Mouse (Mus musculus) limb, embryonic 14.5 days (tissue): ENCODE results near the gene Slc22a7. TPM values are rescaled to one million over a fixed set of nuclear protein-coding genes. Genes with fewer than 3 reads are reported as not detected.

Source experiments
- ATAC-seq: fragments of 200-750 bp; cut with Nextera tagmentation; 2 replicates; pipeline ENCODE4 v1.8.0; 2017; ENCODE audit warnings: low read depth, moderate number of reproducible peaks, moderate TSS enrichment; ENCODE audit not compliant: low FRiP score
- DNase-seq: peaks from one replicate; pipeline ENCODE4 v3.0.0-alpha.2; 2015; ENCODE audit warnings: low spot score
- H3K27ac ChIP-seq: fragments of 300-500 bp; sonication (generic); replicated peaks from 2 replicates; pipeline ENCODE4 v1.5.1; 2014; ENCODE audit warnings: low read depth, mild to moderate bottlenecking, low read length, moderate library complexity, mixed read lengths
- H3K27me3 ChIP-seq: fragments of 300-500 bp; sonication (generic); 2 replicates; pipeline ENCODE4 v1.6.1; 2014; ENCODE audit warnings: low read length, mixed read lengths; ENCODE audit not compliant: control insufficient read depth, insufficient read depth
- H3K36me3 ChIP-seq: fragments of 300-500 bp; sonication (generic); 2 replicates; pipeline ENCODE4 v1.6.1; 2014; ENCODE audit warnings: mild to moderate bottlenecking, low read length, moderate library complexity, mixed read lengths; ENCODE audit not compliant: control insufficient read depth, insufficient read depth
- H3K4me1 ChIP-seq: fragments of 300-500 bp; sonication (generic); 2 replicates; pipeline ENCODE4 v1.6.1; 2014; ENCODE audit warnings: antibody characterized with exemption, low read length, mixed read lengths; ENCODE audit not compliant: control insufficient read depth, insufficient read depth
- H3K4me2 ChIP-seq: fragments of 300-500 bp; sonication (generic); replicated peaks from 2 replicates; pipeline ENCODE4 v1.6.1; 2014; ENCODE audit warnings: low read depth, mild to moderate bottlenecking, low read length, moderate library complexity; ENCODE audit not compliant: severe bottlenecking
- H3K4me3 ChIP-seq: fragments of 300-500 bp; sonication (generic); replicated peaks from 2 replicates; pipeline ENCODE4 v1.5.1; 2014; ENCODE audit warnings: low read length
- H3K9ac ChIP-seq: fragments of 300-500 bp; sonication (generic); 2 replicates; pipeline ENCODE4 v1.6.1; 2014; ENCODE audit warnings: mild to moderate bottlenecking, low read depth, low read length, moderate library complexity; ENCODE audit not compliant: severe bottlenecking
- H3K9me3 ChIP-seq: fragments of 300-500 bp; sonication (generic); 2 replicates; pipeline ENCODE4 v1.6.1; 2016; ENCODE audit warnings: low read length; ENCODE audit not compliant: control insufficient read depth
- POLR2A ChIP-seq: fragments of 200-500 bp; IDR thresholded peaks from 2 replicates; pipeline ENCODE4 v1.8.0; 2012; ENCODE audit warnings: inconsistent platforms, mild to moderate bottlenecking, moderate library complexity, borderline replicate concordance; ENCODE audit not compliant: insufficient read depth, insufficient read length; ENCODE audit errors: extremely low read depth
- WGBS: fragments of 180-500 bp; shearing (Covaris S2); extraction: QIAGEN DNeasy Blood & Tissue Kit; methylation state at CpG from one replicate; pipeline ENCODE4 v1.1.7; 2014; 5-methylcytosine and 5-hydroxymethylcytosine counted together
- polyA plus RNA-seq, 2 experiments: library from polyadenylated mRNA; depleted of rRNA in 1 of 2; stranded (reverse) in 1 of 2; unstranded in 1 of 2; fragments of >200 nt; fragmentation: Nextera tagmentation in 1 of 2; extraction: Ambion mirVana in 1 of 2; gene quantifications; 2 replicates each; pipeline versions ENCODE4 v1.2.1 to v1.2.3; 2012 to 2014

The Slc22a7 gene
- polyA plus RNA-seq, 2 experiments, result not detected

DNA sequence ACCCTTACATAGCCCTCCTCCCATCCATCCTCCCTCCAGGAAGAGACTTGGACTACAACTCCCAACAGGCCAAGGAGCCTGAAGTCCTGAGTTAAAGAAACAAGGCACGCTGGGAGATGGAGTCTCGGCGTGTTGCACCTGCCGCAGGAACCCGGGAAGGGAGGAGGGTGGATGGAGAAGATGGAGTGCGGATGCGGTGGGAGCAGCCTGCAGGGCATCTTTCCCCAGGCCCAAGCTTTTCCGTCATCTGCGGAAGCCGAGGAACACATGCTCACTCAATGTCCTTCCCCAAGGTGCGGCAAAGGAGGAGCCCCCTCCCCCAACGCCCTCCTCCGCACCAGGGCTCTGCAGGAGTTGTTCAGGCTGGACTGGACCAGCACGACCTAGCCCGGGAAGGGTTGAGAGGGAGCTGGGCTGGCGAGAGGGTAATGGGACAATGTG, 45.3 kb upstream of the Slc22a7 start:
- DNase-seq (peak; percentile 9), ATAC-seq (no peak)
- Histone ChIP-seq H3K4me1 (peaks cover 3% of the 10 kb centered on the region; the same call in 1 of the 2 replicates), H3K4me3 (peak overlapping the region; percentile 22), H3K36me3 (no peaks in the 10 kb centered on the region), H3K9me3 (no peaks in the 10 kb centered on the region), H3K9ac (no peak overlapping the region), H3K27ac (no peak overlapping the region), H3K27me3 (peaks cover 58% of the 10 kb centered on the region), H3K4me2 (peak overlapping the region; percentile 43)
- 1% methylated on average over 16 of the region's 16 CpGs for WGBS
- no peak for TF ChIP-seq POLR2A

DNA sequence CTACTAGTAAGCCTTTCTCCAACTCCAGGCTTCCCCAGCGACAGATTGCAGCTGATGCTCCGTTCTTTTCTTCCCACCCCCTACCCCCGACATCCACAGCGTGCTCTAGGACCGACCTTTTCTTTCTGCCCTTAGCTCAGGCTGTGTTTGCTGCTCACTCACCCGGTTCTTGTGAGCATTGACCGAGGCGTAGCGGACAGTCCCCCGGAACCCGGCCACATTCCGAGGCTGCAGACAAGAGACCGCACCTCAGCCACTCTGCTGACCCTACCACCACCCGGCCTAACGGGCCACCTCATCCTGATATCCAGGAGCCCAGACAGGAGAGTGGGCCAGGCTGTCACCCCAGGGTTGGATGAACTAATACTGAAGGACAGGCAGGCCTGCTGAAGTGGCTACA, 39.0 kb upstream of the Slc22a7 start:
- Histone ChIP-seq H3K9me3 (no peaks in the 10 kb centered on the region), H3K27ac (no peak overlapping the region), H3K27me3 (no peaks in the 10 kb centered on the region; the same call in 1 of the 2 replicates), H3K9ac (no peak overlapping the region), H3K4me1 (no peaks in the 10 kb centered on the region), H3K36me3 (no peaks in the 10 kb centered on the region), H3K4me2 (no peak overlapping the region), H3K4me3 (no peak overlapping the region)
- DNase-seq (no peak), ATAC-seq (no peak)
- WGBS, result 88% methylated on average over 15 of the region's 15 CpGs
- TF ChIP-seq POLR2A, result no peak

DNA sequence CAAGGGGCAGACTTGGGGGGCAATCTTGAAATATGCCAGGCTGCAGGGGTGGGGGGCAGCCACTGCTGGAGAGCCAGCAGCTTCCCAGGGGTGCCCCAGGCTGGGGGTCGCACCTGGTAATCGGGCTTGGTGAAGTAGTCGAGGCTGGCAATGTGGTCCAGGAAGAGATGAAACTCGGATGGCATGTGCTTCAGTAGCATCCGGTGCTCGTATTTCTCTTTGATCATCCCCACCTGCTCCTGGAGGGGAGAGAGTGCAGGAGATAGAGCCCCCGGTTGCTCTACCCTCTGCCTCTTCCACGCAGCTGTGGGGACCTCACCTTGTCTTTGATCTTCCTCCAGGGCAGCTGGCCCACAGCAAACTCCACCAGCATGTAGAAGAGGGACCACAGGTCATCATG, 38.3 kb upstream of the Slc22a7 start:
- Histone ChIP-seq H3K4me1 (no peaks in the 10 kb centered on the region), H3K27ac (no peak overlapping the region), H3K27me3 (no peaks in the 10 kb centered on the region; the same call in 1 of the 2 replicates), H3K4me2 (no peak overlapping the region), H3K9me3 (no peaks in the 10 kb centered on the region), H3K9ac (no peak overlapping the region), H3K36me3 (no peaks in the 10 kb centered on the region), H3K4me3 (no peak overlapping the region)
- 57% methylated on average over 8 of the region's 8 CpGs for WGBS
- DNase-seq, result no peak
- ATAC-seq, result no peak
- no peak for TF ChIP-seq POLR2A

DNA sequence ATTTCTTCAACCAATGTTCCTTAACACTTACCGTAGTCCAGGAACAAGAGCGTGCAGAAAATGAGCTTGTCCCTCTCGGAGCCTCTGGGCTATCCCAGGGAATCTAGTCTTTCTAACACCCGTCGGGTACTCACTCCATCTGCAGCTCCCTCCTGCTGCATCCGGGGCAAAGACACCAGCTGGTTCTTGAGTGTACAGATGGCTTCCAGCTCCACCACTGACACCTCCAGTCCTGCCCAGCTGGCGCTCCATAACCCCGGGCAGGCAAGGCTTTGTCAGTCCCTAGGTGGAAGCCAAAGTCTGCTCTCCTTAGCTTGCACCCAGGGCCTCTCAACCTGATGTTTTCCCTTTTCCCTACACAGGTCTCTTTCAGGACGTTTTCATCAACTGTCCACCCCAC, 29.6 kb upstream of the Slc22a7 start:
- TF ChIP-seq POLR2A, result no peak
- DNase-seq (no peak), ATAC-seq (no peak)
- Histone ChIP-seq H3K9ac (no peak overlapping the region), H3K27ac (no peak overlapping the region), H3K27me3 (no peaks in the 10 kb centered on the region), H3K4me3 (no peak overlapping the region), H3K4me1 (no peaks in the 10 kb centered on the region), H3K36me3 (no peaks in the 10 kb centered on the region), H3K4me2 (no peak overlapping the region), H3K9me3 (no peaks in the 10 kb centered on the region)
- WGBS, result 78% methylated on average over 9 of the region's 9 CpGs

DNA sequence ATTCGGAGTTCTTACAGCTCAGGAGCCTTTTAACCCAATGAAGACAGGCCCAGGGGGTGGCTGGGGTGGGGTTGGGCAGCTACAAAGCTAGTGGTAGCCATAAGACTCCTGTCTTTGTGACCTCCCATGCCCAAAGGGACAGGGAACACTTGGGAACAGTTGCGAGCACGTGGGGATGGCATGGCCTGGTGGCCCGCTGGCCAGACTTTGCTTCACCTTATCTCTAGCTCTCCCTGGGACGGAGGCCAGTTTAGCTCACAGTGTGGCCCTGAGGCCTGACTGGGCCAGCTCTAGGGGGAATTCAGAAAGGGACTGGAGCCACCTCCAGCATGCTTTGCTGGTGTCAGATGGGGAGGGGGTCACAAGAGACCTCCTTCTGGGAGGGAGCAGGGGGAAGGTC, 24.0 kb upstream of the Slc22a7 start:
- no peak for TF ChIP-seq POLR2A
- no peaks in the 10 kb centered on the region for H3K36me3 ChIP-seq
- H3K4me2 ChIP-seq, result no peak overlapping the region
- H3K4me1 ChIP-seq, result peaks cover 4% of the 10 kb centered on the region; the same call in 1 of the 2 replicates
- H3K9ac ChIP-seq, result no peak overlapping the region
- H3K4me3 ChIP-seq, result no peak overlapping the region
- no peak for ATAC-seq
- no peak for DNase-seq
- H3K27ac ChIP-seq, result no peak overlapping the region
- peaks cover 45% of the 10 kb centered on the region for H3K27me3 ChIP-seq
- 83% methylated on average over 5 of the region's 5 CpGs for WGBS
- H3K9me3 ChIP-seq, result no peaks in the 10 kb centered on the region

DNA sequence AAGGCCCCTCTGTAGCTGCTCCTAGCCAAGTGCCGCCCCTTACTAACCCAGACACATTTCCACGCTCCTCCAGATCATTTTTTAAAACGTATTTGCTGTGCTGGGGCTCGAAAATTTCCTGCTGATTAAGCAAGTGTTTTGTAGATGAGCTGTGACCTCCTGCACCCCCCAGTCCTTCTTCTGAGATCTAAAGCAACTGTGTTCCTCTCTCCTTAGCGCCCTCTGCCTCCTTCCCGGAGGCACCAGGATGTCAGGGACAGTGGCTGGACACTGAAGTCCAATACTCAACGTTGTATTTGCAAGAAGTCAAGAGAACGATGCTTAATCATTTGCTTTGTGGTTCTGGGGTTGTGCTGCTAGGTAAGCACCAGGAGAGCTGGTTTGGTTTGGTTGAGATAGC, 23.1 kb upstream of the Slc22a7 start:
- H3K27ac ChIP-seq, result no peak overlapping the region
- ATAC-seq (no peak), DNase-seq (no peak)
- H3K9me3 ChIP-seq, result no peaks in the 10 kb centered on the region
- H3K4me1 ChIP-seq, result peaks cover 4% of the 10 kb centered on the region; the same call in 1 of the 2 replicates
- peaks cover 51% of the 10 kb centered on the region for H3K27me3 ChIP-seq
- WGBS, result 9% methylated on average over 8 of the region's 8 CpGs
- H3K4me3 ChIP-seq, result peak overlapping the region; percentile 31
- no peak for TF ChIP-seq POLR2A
- peak overlapping the region; percentile 36; the same call in 1 of the 2 replicates for H3K9ac ChIP-seq
- H3K36me3 ChIP-seq, result no peaks in the 10 kb centered on the region
- H3K4me2 ChIP-seq, result peak overlapping the region; percentile 54
